8 mouse cellular contexts compared by ENCODE assay signal in the genomic region with DNA sequence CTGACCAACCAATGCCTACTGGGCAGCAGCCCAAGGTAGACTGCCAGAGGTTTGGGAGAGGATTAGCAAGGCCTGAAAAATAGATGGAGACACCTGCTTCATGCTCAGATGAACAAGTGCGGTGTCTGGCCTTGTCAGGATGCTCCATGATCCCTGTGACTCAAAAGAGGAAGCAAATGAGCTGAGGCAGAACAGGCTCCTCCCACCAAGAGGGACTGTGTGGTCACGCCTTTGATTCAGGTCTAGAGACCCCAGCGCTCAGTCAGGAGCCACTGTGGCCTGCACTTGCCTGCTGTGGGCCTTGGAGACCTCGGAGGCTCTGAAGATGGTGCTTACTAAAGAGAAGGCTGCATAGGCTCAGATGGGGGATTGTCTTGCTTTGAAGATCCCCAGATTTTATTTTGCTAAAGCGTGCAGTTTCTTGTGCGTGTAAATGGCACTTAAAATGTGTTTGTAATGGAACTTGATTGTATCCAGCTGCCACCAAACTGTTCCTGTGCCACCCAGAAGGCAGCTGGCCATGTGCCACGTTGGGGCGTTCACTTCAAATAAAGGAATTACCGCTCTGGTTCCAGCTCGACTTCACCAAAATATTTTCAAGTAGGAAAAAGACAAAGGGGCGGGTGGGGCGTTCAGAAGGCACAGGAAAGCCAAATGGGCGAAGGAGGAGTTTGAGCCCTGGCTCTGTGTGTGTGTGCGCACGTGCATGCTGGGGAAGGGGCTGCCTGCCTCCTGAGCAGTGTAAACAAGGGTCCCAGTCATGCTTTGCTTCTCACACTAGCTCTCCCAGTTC. TPM values are rescaled to one million over a fixed set of nuclear protein-coding genes. Genes with fewer than 3 reads are reported as not detected.
DNase-seq lines count a peak whose midpoint lies in the region; ATAC-seq and TF ChIP-seq lines count a peak whose summit lies in the region.

No protein-coding gene starts in this region.

- no peaks in the 10 kb centered on the region for H3K27me3 ChIP-seq in neural tube, embryonic 12.5 days (replicated peaks)
- no peaks in the 10 kb centered on the region for H3K27me3 ChIP-seq in heart, adult 2 months (ENCODE audit: control insufficient read depth, insufficient read depth, low read length)
- no peaks in the 10 kb centered on the region for H3K27me3 ChIP-seq in kidney, embryonic 16.5 days (ENCODE audit: insufficient read depth, low read length)
- no peaks in the 10 kb centered on the region for H3K27me3 ChIP-seq in liver, postnatal 0 days (ENCODE audit: insufficient read depth, low read length)

- H3K4me2 ChIP-seq in neural tube, embryonic 12.5 days (replicated peaks), result no peak overlapping the region; the same call in 1 of the 2 replicates
- H3K4me2 ChIP-seq in kidney, embryonic 16.5 days (replicated peaks; ENCODE audit: low read depth, low read length), result no peak overlapping the region
- no peak overlapping the region for H3K4me2 ChIP-seq in liver, postnatal 0 days (ENCODE audit: low read depth, low read length)

- WGBS in neural tube, embryonic 12.5 days, result 59% methylated on average over 15 of the region's 15 CpGs
- WGBS in heart, adult 2 months, result 37% methylated on average over 15 of the region's 15 CpGs
- whole genome bisulfite sequencing in kidney, embryonic 16.5 days, result 23% methylated on average over 15 of the region's 15 CpGs
- WGBS in liver, postnatal 0 days (ENCODE audit: insufficient replicate concordance), result 48% methylated on average over 15 of the region's 15 CpGs

- no peaks in the 10 kb centered on the region for H3K79me2 ChIP-seq in heart, adult 2 months (replicated peaks; ENCODE audit: control insufficient read depth, insufficient read depth, low read length)

- 0 out of 2 replicates have a peak, but pooled peaks have one; percentile 21 for ATAC-seq in neural tube, embryonic 12.5 days (ENCODE audit: low FRiP score, low read depth)
- ATAC-seq in kidney, embryonic 16.5 days (ENCODE audit: low FRiP score, low TSS enrichment), result peak; percentile 72
- ATAC-seq in liver, postnatal 0 days, result peak; percentile 32; the same call in 1 of the 2 replicates
- ATAC-seq in megakaryocyte-erythroid progenitor cell, adult 5-6 weeks (replicated peaks; ENCODE audit: low FRiP score, low TSS enrichment, poor library complexity, severe bottlenecking), result no peak; the same call in 1 of the 2 replicates

- no peak for TF ChIP-seq EP300 in heart, adult 2 months (IDR thresholded peaks at IDR 0.05; ENCODE audit: insufficient read depth, low read depth, low read length)
- no peak for TF ChIP-seq EP300 in liver, postnatal 0 days (IDR thresholded peaks at IDR 0.05; ENCODE audit: low read depth)

- DNase-seq in neural tube, embryonic 10.5 days (ENCODE audit: extremely low spot score, low spot score), result no peak
- peak; percentile 87 for DNase-seq in cerebellum, adult 8-10 months
- peak; percentile 68 to 71 for DNase-seq in heart, adult 2 months
- peak; percentile 43 for DNase-seq in liver, postnatal 0 days
- DNase-seq in right cerebral cortex, adult 18-20 months, result peak; percentile 58

- H3K9ac ChIP-seq in neural tube, embryonic 12.5 days, result no peak overlapping the region
- H3K9ac ChIP-seq in heart, adult 2 months (ENCODE audit: low read depth, low read length), result no peak overlapping the region
- H3K9ac ChIP-seq in kidney, embryonic 16.5 days (replicated peaks; ENCODE audit: low read length), result no peak overlapping the region
- no peak overlapping the region for H3K9ac ChIP-seq in liver, postnatal 0 days (replicated peaks)

- intact Hi-C loops in heart, adult 2 months (cut with DNase I), result no loop called here

- no peak for TF ChIP-seq CTCF in heart, adult 2 months (IDR thresholded peaks at IDR 0.05)
- TF ChIP-seq CTCF in liver, postnatal 0 days (IDR thresholded peaks at IDR 0.05; ENCODE audit: low read depth), result no peak

- peaks cover 30% of the 10 kb centered on the region for H3K36me3 ChIP-seq in neural tube, embryonic 12.5 days
- peaks cover under 1% of the 10 kb centered on the region; the same call in 1 of the 2 replicates for H3K36me3 ChIP-seq in heart, adult 2 months (ENCODE audit: control insufficient read depth, insufficient read depth, low read length)
- peaks cover 22% of the 10 kb centered on the region for H3K36me3 ChIP-seq in kidney, embryonic 16.5 days (ENCODE audit: insufficient read depth, low read length)
- H3K36me3 ChIP-seq in liver, postnatal 0 days (replicated peaks; ENCODE audit: insufficient read depth, low read length), result peaks cover 17% of the 10 kb centered on the region

- no peak overlapping the region for H3K27ac ChIP-seq in neural tube, embryonic 12.5 days
- peak overlapping the region; percentile 64 for H3K27ac ChIP-seq in heart, adult 2 months
- H3K27ac ChIP-seq in kidney, embryonic 16.5 days (ENCODE audit: low read length), result peak overlapping the region; percentile 80
- peak overlapping the region; percentile 51; the same call in 1 of the 2 replicates for H3K27ac ChIP-seq in liver, postnatal 0 days (ENCODE audit: low read depth)

- H3K9me3 ChIP-seq in neural tube, embryonic 12.5 days, result no peaks in the 10 kb centered on the region
- H3K9me3 ChIP-seq in kidney, embryonic 16.5 days (ENCODE audit: low read length), result no peaks in the 10 kb centered on the region
- H3K9me3 ChIP-seq in liver, postnatal 0 days (ENCODE audit: low read length), result no peaks in the 10 kb centered on the region

- no peak for TF ChIP-seq POLR2A in heart, adult 2 months (IDR thresholded peaks at IDR 0.05; ENCODE audit: insufficient read depth, low read depth, low read length)

- H3K4me3 ChIP-seq in neural tube, embryonic 12.5 days, result no peak overlapping the region
- H3K4me3 ChIP-seq in heart, adult 2 months, result no peak overlapping the region
- H3K4me3 ChIP-seq in kidney, embryonic 16.5 days (ENCODE audit: low read length), result no peak overlapping the region
- no peak overlapping the region for H3K4me3 ChIP-seq in liver, postnatal 0 days (ENCODE audit: low read depth, low read length)

- peaks cover 8% of the 10 kb centered on the region for H3K4me1 ChIP-seq in neural tube, embryonic 12.5 days
- H3K4me1 ChIP-seq in heart, adult 2 months (ENCODE audit: control insufficient read depth, insufficient read depth, low read length), result peaks cover 12% of the 10 kb centered on the region
- H3K4me1 ChIP-seq in kidney, embryonic 16.5 days (ENCODE audit: insufficient read depth, low read length), result peaks cover 21% of the 10 kb centered on the region
- H3K4me1 ChIP-seq in liver, postnatal 0 days (ENCODE audit: insufficient read depth), result peaks cover 4% of the 10 kb centered on the region

RNA-seq across cellular contexts. Expression of a gene that starts 6.0 kb away (rescaled TPM):
- polyA plus RNA-seq in neural tube, embryonic 12.5 days (2016; fragmentation: Nextera tagmentation; extraction: Ambion mirVana), result 30.0 and 30.8 TPM in 2 replicates
- total RNA-seq in heart, adult 2 months (2021), result 10 to 100 TPM; 54.1 to 56.0 TPM
- 30.7 and 39.6 TPM in 2 replicates for polyA plus RNA-seq in heart, adult 2 months (2012; rRNA removed)
- 17.9 and 18.2 TPM in 2 replicates for polyA plus RNA-seq in kidney, embryonic 16.5 days (2015; fragmentation: Nextera tagmentation; extraction: Ambion mirVana)
- polyA plus RNA-seq in liver, postnatal 0 days (2015; fragmentation: Nextera tagmentation; extraction: Ambion mirVana), result 7.0 and 7.9 TPM in 2 replicates
- total RNA-seq in megakaryocyte-erythroid progenitor cell, adult 5-6 weeks (2014; fragmentation: Nextera tagmentation), result 6.8 and 14.3 TPM in 2 replicates
- 11.2 and 17.7 TPM in 2 replicates for total RNA-seq in megakaryocyte-erythroid progenitor cell, adult 5-6 weeks (2017)

RNA-seq across cellular contexts. Expression of a gene that starts 35.7 kb away (rescaled TPM):
- 17.5 and 19.1 TPM in 2 replicates for polyA plus RNA-seq in neural tube, embryonic 12.5 days (2016; fragmentation: Nextera tagmentation; extraction: Ambion mirVana)
- 10 to 100 TPM; 13.1 to 15.5 TPM for total RNA-seq in heart, adult 2 months (2021)
- 10.3 and 14.6 TPM in 2 replicates for polyA plus RNA-seq in heart, adult 2 months (2012; rRNA removed)
- polyA plus RNA-seq in kidney, embryonic 16.5 days (2015; fragmentation: Nextera tagmentation; extraction: Ambion mirVana), result 21.4 and 24.8 TPM in 2 replicates
- polyA plus RNA-seq in liver, postnatal 0 days (2015; fragmentation: Nextera tagmentation; extraction: Ambion mirVana), result 3.2 and 3.8 TPM in 2 replicates
- 39.5 and 44.6 TPM in 2 replicates for total RNA-seq in megakaryocyte-erythroid progenitor cell, adult 5-6 weeks (2014; fragmentation: Nextera tagmentation)
- 16.6 and 17.1 TPM in 2 replicates for total RNA-seq in megakaryocyte-erythroid progenitor cell, adult 5-6 weeks (2017)
